Comparison of ENCODE assay signal across 18 mouse cellular contexts in genomic region chr13:19595141-19595540, GRCm38 (mm10). TPM values are rescaled to one million over a fixed set of nuclear protein-coding genes. Genes with fewer than 3 reads are reported as not detected.
A peak's percentile ranks its signal among the peaks of the same experiment; 100 is the strongest.
DNase-seq lines count a peak whose midpoint lies in the region; ATAC-seq lines count a peak whose summit lies in the region.
"Had no signal": no experiment of that assay in that cellular context is flagged by ENCODE, and none has a peak within 500 bp of the region (broad histone marks: within the 10 kb centered on the region; RNA-seq: fewer than 3 reads in every experiment).

No protein-coding gene starts in this region.

- ATAC-seq in megakaryocyte-erythroid progenitor cell, adult 5-6 weeks (replicated peaks; ENCODE audit: low FRiP score, low TSS enrichment, poor library complexity, severe bottlenecking) = no peak
- ATAC-seq: activated CD4-positive, CD25-positive, alpha-beta regulatory T cell, adult 4 months; forebrain, embryonic 13.5 days; forebrain, embryonic 16.5 days; intestine, postnatal 0 days had no signal

- DNase-seq in adrenal gland, adult 2 months = peak; percentile 11
- no peak for DNase-seq in adrenal gland, postnatal 10 days
- DNase-seq in cerebellum, adult 11-12 months = peak; percentile 23
- DNase-seq in cerebellum, postnatal 4 days (ENCODE audit: low spot score in 2 of 2) = no peak
- DNase-seq in brain, adult 2 months (ENCODE audit: low read depth, low spot score) = peak; percentile 84
- DNase-seq in cerebellum, adult 9-11 months = peak; percentile 36
- no peak for DNase-seq in kidney, adult 11 months
- DNase-seq: gastrocnemius, adult 2 months; gastrocnemius, postnatal 14 days; heart, adult 11 months; heart, postnatal 10 days; heart, postnatal 36 days; kidney, adult 8-10 months had no signal

RNA-seq across cellular contexts. Expression of gene Epdr1, which starts 24.6 kb away (rescaled TPM):
- total RNA-seq in adrenal gland, adult 2 months (2021) = 10 to 100 TPM; 21.5 to 30.5 TPM
- polyA plus RNA-seq in adrenal gland, adult 2 months (2012; rRNA removed) = 48.3 and 51.6 TPM in 2 replicates
- total RNA-seq in adrenal gland, postnatal 10 days (2021) = 10 to 100 TPM; 12.5 to 18.4 TPM
- 68.9 and 85.9 TPM in 2 replicates for total RNA-seq in megakaryocyte-erythroid progenitor cell, adult 5-6 weeks (2014; fragmentation: Nextera tagmentation)
- total RNA-seq in megakaryocyte-erythroid progenitor cell, adult 5-6 weeks (2017) = 47.4 and 53.6 TPM in 2 replicates

RNA-seq across cellular contexts. Expression of gene Sfrp4, which starts 27.8 kb away (rescaled TPM):
- 1 to 10 TPM; 4.5 to 5.0 TPM for total RNA-seq in adrenal gland, adult 2 months (2021)
- 3.9 and 4.7 TPM in 2 replicates for polyA plus RNA-seq in adrenal gland, adult 2 months (2012; rRNA removed)
- total RNA-seq in adrenal gland, postnatal 10 days (2021) = 1 to 10 TPM; 6.6 to 7.2 TPM
- 7.3 and 8.3 TPM in 2 replicates for total RNA-seq in megakaryocyte-erythroid progenitor cell, adult 5-6 weeks (2014; fragmentation: Nextera tagmentation)
- total RNA-seq in megakaryocyte-erythroid progenitor cell, adult 5-6 weeks (2017) = 2.3 and 2.4 TPM in 2 replicates
- polyA plus RNA-seq: activated CD4-positive, CD25-positive, alpha-beta regulatory T cell, adult 4 months had no signal

Comparison
In these comparisons a context has a peak if more than half of its experiments do, and no peak if none do; other contexts are left out.
1. DNase-seq: peak in adrenal gland, adult 2 months (single experiment), cerebellum, adult 11-12 months (single experiment), brain, adult 2 months (single experiment) and cerebellum, adult 9-11 months (single experiment); none in adrenal gland, postnatal 10 days (single experiment), cerebellum, postnatal 4 days (0 of 2) and kidney, adult 11 months (single experiment).